25 mouse cellular contexts compared by ENCODE assay signal in genomic region chr11:64062226-64062625, GRCm38 (mm10).
"Had no signal": no experiment of that assay in that cellular context is flagged by ENCODE, and none has a peak within 500 bp of the region (broad histone marks: within the 10 kb centered on the region; RNA-seq: fewer than 3 reads in every experiment).

No protein-coding gene starts in this region.

- H3K27ac ChIP-seq: embryonic facial prominence, embryonic 10.5 days; embryonic facial prominence, embryonic 12.5 days; embryonic facial prominence, embryonic 13.5 days; embryonic facial prominence, embryonic 15.5 days; forebrain, embryonic 10.5 days; forebrain, embryonic 12.5 days; forebrain, embryonic 13.5 days; forebrain, embryonic 15.5 days; gastrocnemius, adult 2 months; heart, adult 2 months; heart, embryonic 10.5 days had no signal

- H3K9me3 ChIP-seq: embryonic facial prominence, embryonic 10.5 days; embryonic facial prominence, embryonic 12.5 days; embryonic facial prominence, embryonic 13.5 days; embryonic facial prominence, embryonic 15.5 days; forebrain, embryonic 10.5 days; forebrain, embryonic 12.5 days; forebrain, embryonic 13.5 days; forebrain, embryonic 15.5 days; heart, embryonic 10.5 days had no signal

- DNase-seq: cerebellum, adult 9-10 months; cerebellum, adult 9-11 months; cerebellum, postnatal 10 days; cerebellum, postnatal 14 days; cerebellum, postnatal 25 days; cerebellum, postnatal 36 days; embryo, embryonic 11 days; forebrain, postnatal 0 days; gastrocnemius, adult 2 months; gastrocnemius, postnatal 10 days; gastrocnemius, postnatal 14 days; gastrocnemius, postnatal 25 days; gastrocnemius, postnatal 36 days; heart, adult 18-20 months; heart, adult 2 months had no signal

- H3K9ac ChIP-seq: embryonic facial prominence, embryonic 12.5 days; embryonic facial prominence, embryonic 13.5 days; embryonic facial prominence, embryonic 15.5 days; forebrain, embryonic 12.5 days; forebrain, embryonic 13.5 days; forebrain, embryonic 15.5 days; forebrain, postnatal 0 days had no signal

- H3K4me3 ChIP-seq: embryonic facial prominence, embryonic 10.5 days; embryonic facial prominence, embryonic 12.5 days; embryonic facial prominence, embryonic 13.5 days; embryonic facial prominence, embryonic 15.5 days; erythroblast, embryonic 14.5 days; forebrain, embryonic 10.5 days; forebrain, embryonic 12.5 days; forebrain, embryonic 13.5 days; forebrain, embryonic 15.5 days; gastrocnemius, adult 2 months; heart, adult 2 months; heart, embryonic 10.5 days had no signal

- H3K4me1 ChIP-seq: embryonic facial prominence, embryonic 12.5 days; embryonic facial prominence, embryonic 15.5 days; forebrain, embryonic 10.5 days; forebrain, embryonic 12.5 days; forebrain, embryonic 13.5 days; forebrain, embryonic 15.5 days; heart, embryonic 10.5 days had no signal

- H3K27me3 ChIP-seq: embryonic facial prominence, embryonic 12.5 days; embryonic facial prominence, embryonic 13.5 days; embryonic facial prominence, embryonic 15.5 days; forebrain, embryonic 12.5 days; forebrain, embryonic 15.5 days had no signal

- H3K4me2 ChIP-seq: embryonic facial prominence, embryonic 12.5 days; embryonic facial prominence, embryonic 13.5 days; embryonic facial prominence, embryonic 15.5 days; forebrain, embryonic 12.5 days; forebrain, embryonic 13.5 days; forebrain, embryonic 15.5 days had no signal
